Mouse (Mus musculus) midbrain, postnatal 0 days (tissue): ENCODE measurements around the gene Plch2. TPM values are rescaled to one million over a fixed set of nuclear protein-coding genes. Genes with fewer than 3 reads are reported as not detected.

ENCODE experiments used
- ATAC-seq: fragments of 200-750 bp; cut with Nextera tagmentation; 2 replicates; pipeline ENCODE4 v1.8.0; 2017; ENCODE audit warnings: moderate number of reproducible peaks, mild to moderate bottlenecking, moderate TSS enrichment, moderate library complexity; ENCODE audit not compliant: low FRiP score
- DNase-seq: peaks from one replicate; pipeline ENCODE4 v3.0.0-alpha.2; 2015; ENCODE audit warnings: low spot score
- H3K27ac ChIP-seq: fragments of 300-500 bp; sonication (generic); 2 replicates; pipeline ENCODE4 v1.5.1; 2014; ENCODE audit warnings: low read depth, mild to moderate bottlenecking, low read length, mixed read lengths
- H3K27me3 ChIP-seq: fragments of 300-500 bp; sonication (generic); 2 replicates; pipeline ENCODE4 v1.6.1; 2014; ENCODE audit warnings: low read length, control low read depth, mixed read lengths; ENCODE audit not compliant: insufficient read depth
- H3K36me3 ChIP-seq: fragments of 300-500 bp; sonication (generic); 2 replicates; pipeline ENCODE4 v1.6.1; 2014; ENCODE audit warnings: low read length, control low read depth, mixed read lengths; ENCODE audit not compliant: insufficient read depth
- H3K4me1 ChIP-seq: fragments of 300-500 bp; sonication (generic); 2 replicates; pipeline ENCODE4 v1.6.1; 2014; ENCODE audit warnings: mild to moderate bottlenecking, control low read depth, antibody characterized with exemption, low read length, mixed read lengths; ENCODE audit not compliant: insufficient read depth
- H3K4me2 ChIP-seq: fragments of 300-500 bp; sonication (generic); 2 replicates; pipeline ENCODE4 v1.6.1; 2014; ENCODE audit warnings: low read depth, mild to moderate bottlenecking, low read length, mixed read lengths; ENCODE audit not compliant: poor library complexity, severe bottlenecking
- H3K4me3 ChIP-seq: fragments of 300-500 bp; sonication (generic); 2 replicates; pipeline ENCODE4 v1.5.1; 2014; ENCODE audit warnings: low read depth, mild to moderate bottlenecking, low read length, moderate library complexity
- H3K9ac ChIP-seq: fragments of 300-500 bp; sonication (generic); replicated peaks from 2 replicates; pipeline ENCODE4 v1.6.1; 2014; ENCODE audit warnings: mild to moderate bottlenecking, low read length, moderate library complexity, mixed read lengths; ENCODE audit not compliant: poor library complexity, severe bottlenecking
- H3K9me3 ChIP-seq: fragments of 300-500 bp; sonication (generic); 2 replicates; pipeline ENCODE4 v1.6.1; 2016; ENCODE audit warnings: low read length, control low read depth
- CTCF ChIP-seq: IDR thresholded peaks from 2 replicates; pipeline ENCODE4 v1.5.1; 2016; ENCODE audit warnings: antibody characterized with exemption, mild to moderate bottlenecking
- WGBS: fragments of 180-500 bp; shearing (Covaris S2); extraction: QIAGEN DNeasy Blood & Tissue Kit; methylation state at CpG from one replicate; pipeline ENCODE4 v1.1.7; 2014; 5-methylcytosine and 5-hydroxymethylcytosine counted together
- polyA plus RNA-seq: library from polyadenylated mRNA; unstranded; fragments of >200 nt; fragmentation: Nextera tagmentation; extraction: Ambion mirVana; gene quantifications from 2 replicates; pipeline ENCODE4 v1.2.1, GENCODE M21; 2015
- total RNA-seq: library from RNA; depleted of rRNA; stranded (reverse); fragments of >200 nt; gene quantifications from 2 replicates; pipeline ENCODE4 v1.2.3, GENCODE M21; 2014

The Plch2 gene
- total and polyA plus RNA-seq, 2 experiments from 2014 or later, result 21.7 to 49.8 TPM

DNA sequence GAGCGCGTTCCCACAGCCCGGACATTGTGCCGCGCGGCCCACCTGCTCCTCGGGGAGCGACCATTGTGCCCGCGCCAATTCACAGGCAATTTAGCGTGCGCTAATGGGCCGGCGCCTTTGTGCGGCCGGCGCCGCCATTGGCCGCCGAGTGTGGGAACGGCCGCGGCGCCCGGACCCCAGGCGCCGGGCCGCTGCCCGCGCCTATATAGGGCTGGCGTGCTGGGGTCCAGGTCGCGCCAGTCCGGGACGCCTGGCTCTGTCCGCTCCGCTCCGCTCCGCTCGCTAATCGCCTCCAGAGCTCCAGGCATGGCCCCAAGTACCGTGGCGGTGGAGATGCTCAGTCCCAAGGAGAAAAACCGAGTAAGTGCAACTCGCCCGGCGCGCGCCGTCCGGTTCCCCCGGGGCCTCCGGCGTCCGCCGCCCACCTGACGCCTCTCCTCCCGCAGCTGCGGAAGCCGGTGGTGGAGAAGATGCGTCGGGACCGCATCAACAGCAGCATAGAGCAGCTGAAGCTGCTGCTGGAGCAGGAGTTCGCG, 95.8 kb downstream of the Plch2 start, which contains the start of gene Hes5:
Hes5 (plus strand) TSS at position 234 of the 536 bp plus-strand sequence.
- no peaks in the 10 kb centered on the region for H3K36me3 ChIP-seq
- peak within 1 kb of the TSS; percentile 92 for H3K4me2 ChIP-seq
- under 1% methylated on average over 37 of the region's 65 CpGs for WGBS
- TF ChIP-seq CTCF, result no peak
- H3K4me3 ChIP-seq, result peak within 1 kb of the TSS; percentile 76
- DNase-seq, result peak; percentile 88
- peak within 1 kb of the TSS; percentile 71 for H3K27ac ChIP-seq
- peak within 1 kb of the TSS; percentile 73 for H3K9ac ChIP-seq
- peaks cover 27% of the 10 kb centered on the region; the same call in 1 of the 2 replicates for H3K4me1 ChIP-seq
- H3K9me3 ChIP-seq, result no peaks in the 10 kb centered on the region
- peak; percentile 70 for ATAC-seq
- H3K27me3 ChIP-seq, result no peaks in the 10 kb centered on the region

DNA sequence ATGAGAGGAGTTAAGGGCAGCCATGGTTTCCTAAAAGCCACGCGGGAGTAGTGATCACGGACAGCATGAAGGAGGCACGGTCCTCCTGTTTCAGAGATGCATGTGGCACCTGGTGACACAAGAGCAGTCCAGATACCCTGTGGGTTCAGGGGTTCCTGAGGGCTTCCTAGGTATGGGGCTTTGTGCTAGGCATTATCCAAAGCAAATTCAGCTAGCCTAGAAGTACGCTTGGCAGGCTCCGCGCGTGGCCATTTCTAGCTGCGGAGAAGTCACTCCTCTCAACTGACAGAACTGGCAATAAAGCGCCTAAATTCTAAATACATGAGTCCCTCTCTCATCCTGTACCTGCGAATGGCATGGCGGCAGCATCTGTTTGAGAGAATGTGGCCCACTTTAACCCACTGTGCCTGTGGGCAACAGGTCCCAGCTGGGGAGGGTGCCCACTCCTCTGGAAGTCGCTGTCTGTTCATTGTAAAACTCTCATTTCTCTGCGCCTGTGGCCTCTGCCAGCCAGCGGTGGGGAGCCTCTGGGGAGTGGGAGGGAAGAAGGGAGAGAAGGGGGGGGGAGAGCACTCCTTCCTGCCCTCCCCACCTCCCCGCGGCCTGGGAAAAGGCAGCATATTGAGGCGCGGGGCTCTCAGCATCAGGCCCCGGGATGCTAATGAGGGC, 96.4 kb downstream of the Plch2 start:
- Histone ChIP-seq H3K36me3 (no peaks in the 10 kb centered on the region), H3K9ac (peak overlapping the region; percentile 73), H3K4me1 (peaks cover 24% of the 10 kb centered on the region; the same call in 1 of the 2 replicates), H3K27me3 (no peaks in the 10 kb centered on the region), H3K4me3 (peak overlapping the region; percentile 76), H3K27ac (peak overlapping the region; percentile 55; the same call in 1 of the 2 replicates), H3K4me2 (peak overlapping the region; percentile 92), H3K9me3 (no peaks in the 10 kb centered on the region)
- 10% methylated on average over 20 of the region's 20 CpGs for WGBS
- TF ChIP-seq CTCF, result no peak
- DNase-seq, result no peak
- ATAC-seq, result no peak; the same call in 1 of the 2 replicates

DNA sequence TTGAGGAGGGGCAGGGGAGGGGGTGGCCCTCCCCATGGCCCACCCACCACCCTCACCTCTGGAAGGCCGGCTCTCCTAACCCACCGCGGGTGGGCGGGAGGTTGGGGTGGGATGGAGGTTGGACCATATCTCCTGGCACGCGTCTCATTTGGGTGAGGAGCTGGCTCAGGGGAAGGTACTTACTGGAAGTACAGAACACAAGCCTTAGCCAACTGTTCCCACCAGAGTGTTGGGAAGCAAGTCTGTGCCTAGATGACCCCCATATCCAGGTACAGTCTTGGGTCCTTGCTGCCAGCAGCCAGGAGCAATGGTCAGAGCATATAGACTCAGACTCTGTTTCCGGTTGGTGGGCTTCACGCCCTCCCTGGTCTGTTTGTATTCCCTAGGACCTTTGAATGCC, 98.0 kb downstream of the Plch2 start:
- H3K4me1 ChIP-seq, result peaks cover 24% of the 10 kb centered on the region; the same call in 1 of the 2 replicates
- H3K9ac ChIP-seq, result no peak overlapping the region
- no peaks in the 10 kb centered on the region for H3K36me3 ChIP-seq
- no peak for TF ChIP-seq CTCF
- H3K9me3 ChIP-seq, result no peaks in the 10 kb centered on the region
- ATAC-seq, result no peak
- DNase-seq, result no peak
- H3K4me3 ChIP-seq, result no peak overlapping the region
- H3K27ac ChIP-seq, result no peak overlapping the region
- WGBS, result 11% methylated on average over 8 of the region's 8 CpGs
- H3K27me3 ChIP-seq, result no peaks in the 10 kb centered on the region
- H3K4me2 ChIP-seq, result peak overlapping the region; percentile 36; the same call in 1 of the 2 replicates

DNA sequence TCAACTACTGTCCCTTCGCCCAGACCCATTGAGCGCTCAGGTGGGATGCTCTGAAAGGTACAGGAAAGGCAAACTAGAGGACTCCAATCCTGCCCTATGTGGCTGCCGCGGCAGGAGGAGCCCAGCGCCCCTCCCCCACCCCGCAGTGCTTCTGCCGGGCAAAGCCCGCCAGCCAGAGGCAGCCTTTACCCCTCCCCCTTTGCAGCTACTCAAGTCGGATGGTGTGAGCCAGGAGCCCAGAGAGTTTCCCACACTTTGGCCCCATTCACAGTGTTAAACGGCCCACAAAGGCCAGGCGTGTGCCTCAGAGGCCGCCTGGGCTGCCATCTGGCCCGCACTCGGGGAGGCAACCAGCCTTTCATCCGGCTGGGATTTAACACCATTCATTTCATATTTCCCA, 98.4 kb downstream of the Plch2 start:
- TF ChIP-seq CTCF, result no peak
- H3K4me1 ChIP-seq, result peaks cover 20% of the 10 kb centered on the region; the same call in 1 of the 2 replicates
- no peak overlapping the region for H3K9ac ChIP-seq
- WGBS, result 5% methylated on average over 15 of the region's 15 CpGs
- no peaks in the 10 kb centered on the region for H3K36me3 ChIP-seq
- H3K4me3 ChIP-seq, result peak overlapping the region; percentile 8; the same call in 1 of the 2 replicates
- H3K27me3 ChIP-seq, result no peaks in the 10 kb centered on the region
- peak overlapping the region; percentile 36; the same call in 1 of the 2 replicates for H3K4me2 ChIP-seq
- no peaks in the 10 kb centered on the region for H3K9me3 ChIP-seq
- DNase-seq (peak; percentile 93), ATAC-seq (peak; percentile 49; the same call in 1 of the 2 replicates)
- H3K27ac ChIP-seq, result no peak overlapping the region

DNA sequence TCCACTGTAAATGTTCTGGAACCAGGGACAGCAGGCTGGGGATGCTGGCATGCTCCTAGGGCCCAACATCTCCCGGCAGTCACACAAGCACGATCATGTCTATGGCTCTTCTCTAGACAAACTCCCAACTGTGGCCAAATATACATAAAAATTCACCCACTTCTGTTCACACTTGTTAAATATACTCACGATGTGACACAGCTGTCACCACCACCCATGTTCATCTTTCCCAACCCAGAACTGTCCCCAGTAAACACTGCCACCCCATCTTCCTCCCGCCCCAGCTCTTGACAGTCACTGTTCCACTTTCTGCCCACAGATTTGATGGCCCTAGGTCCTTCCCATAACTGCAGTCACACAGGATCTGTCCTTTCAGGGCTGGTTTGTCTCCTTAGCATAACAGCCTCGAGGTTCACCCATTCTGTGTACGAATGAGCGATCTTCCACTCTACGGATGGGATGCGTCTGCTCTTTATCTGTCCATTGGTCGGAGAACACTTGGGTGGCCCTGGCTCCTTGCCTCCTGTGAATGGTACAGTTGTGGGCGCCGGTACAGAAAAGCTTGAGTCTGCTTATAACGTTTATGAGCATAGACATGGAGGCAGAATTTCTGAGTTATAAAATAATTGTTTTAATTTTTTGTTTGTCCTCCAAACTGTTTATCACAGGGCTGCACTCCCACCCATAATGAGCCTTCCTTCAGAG, 99.1 kb downstream of the Plch2 start:
- no peak for TF ChIP-seq CTCF
- no peaks in the 10 kb centered on the region for H3K9me3 ChIP-seq
- no peak overlapping the region for H3K27ac ChIP-seq
- H3K9ac ChIP-seq, result no peak overlapping the region
- no peak overlapping the region for H3K4me3 ChIP-seq
- no peak for DNase-seq
- H3K4me1 ChIP-seq, result peaks cover 21% of the 10 kb centered on the region; the same call in 1 of the 2 replicates
- ATAC-seq, result no peak
- 35% methylated on average over 13 of the region's 13 CpGs for WGBS
- no peaks in the 10 kb centered on the region for H3K36me3 ChIP-seq
- H3K4me2 ChIP-seq, result no peak overlapping the region
- H3K27me3 ChIP-seq, result no peaks in the 10 kb centered on the region
